Mouse (Mus musculus) adrenal gland, adult 2 months (tissue): Measurements from ENCODE around the gene Gpx8. TPM values are rescaled to one million over a fixed set of nuclear protein-coding genes. Genes with fewer than 3 reads are reported as not detected.
A peak's percentile ranks its signal among the peaks of the same experiment; 100 is the strongest.
"Not testable (repeated sequence)": the region's sequence is repeated elsewhere in the genome, so short reads cannot be mapped to it uniquely, and the experiment has no call there.

ENCODE experiments used
- DNase-seq: peaks from one replicate; pipeline ENCODE4 v3.0.0; 2021
- microRNA-seq, 2 experiments: library from miRNA; unstranded; fragments of <30 nt; microRNA quantifications; one replicate each; pipeline ENCODE4 v1.2.0; 2021
- polyA plus RNA-seq: library from polyadenylated mRNA; depleted of rRNA; stranded (reverse); fragments of >200 nt; gene quantifications from 2 replicates; pipeline ENCODE4 v1.2.3, GENCODE M21; 2012; rRNA removed
- total RNA-seq, 2 experiments: library from RNA; stranded (reverse); gene quantifications; 2 replicates each; pipeline ENCODE4 v1.2.3; 2021

The Gpx8 gene
- total and polyA plus RNA-seq, 3 experiments, result 2.2 to 157 (median 89.7) TPM

DNA sequence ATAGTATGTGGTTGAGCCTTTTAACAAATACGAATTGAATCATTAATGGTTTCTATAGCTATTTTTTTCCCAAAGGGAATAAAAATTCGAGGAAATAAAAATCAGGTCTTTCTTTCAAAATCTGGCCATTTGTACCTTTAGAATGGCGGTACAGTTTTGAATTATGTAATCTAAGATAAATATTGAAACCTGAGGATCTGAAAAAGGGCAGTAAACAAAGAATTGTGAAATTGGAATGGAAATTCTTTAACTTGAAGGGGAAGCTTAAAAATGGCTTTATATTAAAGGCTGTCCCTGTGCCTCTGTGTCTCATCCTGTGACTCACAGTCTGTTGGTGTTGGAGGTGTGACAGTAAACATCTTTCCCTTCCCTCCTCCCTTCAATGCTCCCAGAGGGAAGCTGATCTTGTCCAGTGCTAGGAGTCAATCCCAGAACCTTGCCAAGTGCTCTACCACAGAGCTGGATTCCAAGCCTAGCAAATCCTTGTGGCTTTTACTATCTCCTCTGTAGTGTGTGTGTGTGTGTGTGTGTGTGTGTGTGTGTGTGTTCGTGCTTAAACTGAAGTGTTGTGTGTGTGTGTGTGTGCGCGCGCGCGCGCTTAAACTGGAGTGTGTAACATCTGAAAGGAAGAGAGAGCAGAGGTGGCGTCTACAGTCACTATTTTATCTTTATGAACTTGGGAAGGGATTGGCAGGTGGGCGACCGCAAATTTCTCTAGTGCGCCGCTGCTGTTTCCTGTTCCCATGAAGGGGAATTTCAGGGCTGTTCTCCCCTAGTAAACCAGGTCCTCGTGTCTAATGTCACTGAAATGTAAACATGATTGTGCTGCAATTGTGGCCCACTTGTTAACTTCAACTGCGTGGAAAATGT, 22.7 kb downstream of the Gpx8 start:
- no peak for DNase-seq

DNA sequence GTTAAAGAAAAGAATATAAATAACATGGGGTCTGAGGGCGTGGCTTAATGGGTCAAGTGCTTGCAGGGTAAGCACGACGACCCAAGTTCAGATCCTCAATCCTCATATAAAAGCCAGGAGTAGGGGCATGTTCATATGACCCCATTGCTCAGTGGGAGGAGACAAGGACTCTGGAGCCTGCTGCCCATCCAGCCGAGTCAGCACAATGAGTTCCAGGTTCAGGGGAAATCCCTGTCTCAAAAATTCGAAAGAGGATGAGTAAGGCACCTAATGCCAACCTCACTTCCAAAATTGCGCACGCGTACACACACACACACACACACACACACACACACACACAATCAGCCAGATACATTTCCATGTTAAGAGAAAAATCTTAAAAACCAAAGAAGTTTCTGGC, 23.7 kb downstream of the Gpx8 start:
- DNase-seq, result no peak

DNA sequence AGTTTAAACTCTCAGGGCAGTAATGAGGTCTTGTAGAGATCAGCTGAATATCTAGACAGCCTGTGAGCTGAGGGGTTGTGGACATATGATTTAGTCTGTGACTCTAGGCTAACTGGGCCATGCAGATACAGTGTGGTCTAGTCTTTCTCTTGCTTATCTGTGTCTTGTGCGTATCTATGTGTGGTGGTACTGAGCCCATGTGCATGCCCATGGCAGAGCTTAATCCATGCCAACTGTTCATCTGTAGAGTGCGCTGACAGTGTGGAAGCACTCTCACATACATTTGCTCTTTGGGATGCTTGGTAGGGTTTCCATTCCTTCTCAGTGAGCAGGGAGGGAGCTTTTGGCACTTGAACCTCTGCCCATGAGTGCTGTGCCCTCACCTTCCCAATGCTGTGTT, 24.7 kb downstream of the Gpx8 start:
- no peak for DNase-seq

DNA sequence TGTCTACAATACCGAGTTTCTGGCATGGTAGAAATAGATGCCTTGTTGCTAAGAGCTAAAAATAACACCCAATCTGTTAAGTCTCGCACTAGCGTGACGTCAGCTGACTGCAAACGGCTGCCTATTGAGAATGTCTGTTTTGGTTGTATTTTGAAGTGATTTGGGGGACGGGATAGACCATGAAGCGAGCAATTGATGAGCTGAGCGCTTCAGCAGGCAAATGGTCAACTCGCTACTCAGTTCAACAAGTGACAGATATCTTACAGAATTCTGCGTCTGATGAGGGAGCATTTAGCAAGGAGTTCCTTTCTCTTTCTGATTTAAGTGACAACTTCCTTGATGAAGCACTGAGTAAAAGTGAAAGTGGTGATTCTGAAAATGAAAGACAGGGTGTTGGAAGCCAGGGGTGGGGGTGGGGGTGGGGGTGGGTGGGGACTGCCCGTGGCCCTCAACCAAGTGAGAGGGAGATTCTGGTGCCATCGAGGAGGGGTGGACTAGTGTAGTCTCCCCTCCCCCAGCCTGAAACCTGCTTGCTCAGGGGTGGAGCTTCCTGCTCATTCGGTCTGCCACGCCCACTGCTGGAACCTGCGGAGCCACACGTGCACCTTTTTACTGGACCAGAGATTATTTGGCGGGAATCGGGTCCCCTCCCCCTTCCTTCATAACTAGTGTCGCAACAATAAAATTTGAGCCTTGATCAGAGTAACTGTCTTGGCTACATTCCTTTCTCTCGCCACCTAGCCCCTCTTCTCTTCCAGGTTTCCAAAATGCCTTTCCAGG, 32.8 kb downstream of the Gpx8 start:
- DNase-seq, result not testable (repeated sequence)

DNA sequence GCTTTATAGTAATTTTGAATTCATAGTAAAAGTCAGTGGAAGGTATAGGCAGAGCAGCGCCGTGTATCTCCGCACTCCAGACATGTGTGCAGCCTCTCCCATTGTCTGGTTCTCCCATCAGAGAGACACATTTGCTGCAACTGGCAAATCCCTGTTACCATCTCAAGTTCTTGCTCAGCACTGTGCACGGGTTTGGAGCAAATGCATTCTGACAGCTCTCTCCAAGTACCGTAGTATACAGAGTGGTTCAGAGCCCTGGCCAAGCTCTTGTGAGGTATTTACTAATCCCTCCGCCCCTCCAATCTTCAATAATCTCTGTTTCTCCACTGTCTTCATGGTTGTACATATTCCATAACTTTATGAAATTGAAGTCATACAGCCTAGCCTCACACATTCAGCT, 33.5 kb downstream of the Gpx8 start:
- DNase-seq, result no peak

DNA sequence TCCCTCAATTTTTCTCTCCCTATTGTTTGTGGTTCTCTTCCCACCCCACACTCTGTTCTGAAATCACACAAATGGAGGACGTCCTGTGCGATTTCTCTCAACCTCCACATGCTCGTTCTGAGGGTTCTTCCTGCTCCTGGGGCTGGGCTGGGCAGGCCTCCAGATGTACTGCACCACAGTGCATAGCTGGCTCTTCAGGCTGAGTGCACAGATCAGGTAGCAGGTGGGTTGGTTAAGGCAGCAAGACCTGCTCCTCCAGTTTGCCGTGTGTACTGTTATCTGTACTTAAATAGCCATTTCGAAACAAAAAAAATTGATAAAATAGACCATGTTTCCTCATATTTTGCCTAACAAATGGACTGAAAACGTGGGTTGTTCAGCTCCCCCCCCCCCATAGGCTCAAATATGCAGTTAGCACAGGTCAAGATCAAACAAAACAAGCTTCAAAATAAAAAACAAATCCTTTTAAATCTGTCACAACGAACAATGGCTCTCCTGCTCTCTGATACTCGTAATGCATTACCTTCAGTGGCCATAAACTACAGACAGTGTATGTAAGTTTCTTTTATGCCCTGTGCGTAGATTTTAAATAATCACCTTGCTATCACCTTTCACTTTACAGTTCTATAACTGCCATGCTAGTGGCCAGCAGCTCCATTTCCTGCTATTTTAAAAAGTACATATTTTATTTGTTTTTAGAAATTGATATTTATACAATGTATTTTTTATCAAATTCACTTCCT, 45.5 kb downstream of the Gpx8 start:
- DNase-seq, result no peak

DNA sequence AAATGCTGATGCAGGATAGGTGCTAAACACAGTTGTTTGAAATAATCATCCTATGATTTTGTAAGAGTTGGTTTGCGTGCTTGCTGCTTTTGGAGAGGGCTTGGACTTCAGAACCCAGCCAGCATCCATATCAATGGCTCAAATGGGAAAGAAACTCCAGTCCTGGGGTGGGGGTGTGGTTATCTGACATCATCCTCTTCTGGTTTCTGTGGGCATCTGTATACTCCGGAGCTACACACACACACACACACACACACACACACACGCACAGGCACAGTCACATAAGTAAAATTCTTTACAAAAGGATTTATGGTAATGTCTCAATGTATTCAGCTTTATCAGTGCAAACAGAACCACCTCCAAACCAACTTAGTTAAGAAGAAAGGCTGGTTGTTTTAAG, 46.1 kb downstream of the Gpx8 start:
- no peak for DNase-seq

DNA sequence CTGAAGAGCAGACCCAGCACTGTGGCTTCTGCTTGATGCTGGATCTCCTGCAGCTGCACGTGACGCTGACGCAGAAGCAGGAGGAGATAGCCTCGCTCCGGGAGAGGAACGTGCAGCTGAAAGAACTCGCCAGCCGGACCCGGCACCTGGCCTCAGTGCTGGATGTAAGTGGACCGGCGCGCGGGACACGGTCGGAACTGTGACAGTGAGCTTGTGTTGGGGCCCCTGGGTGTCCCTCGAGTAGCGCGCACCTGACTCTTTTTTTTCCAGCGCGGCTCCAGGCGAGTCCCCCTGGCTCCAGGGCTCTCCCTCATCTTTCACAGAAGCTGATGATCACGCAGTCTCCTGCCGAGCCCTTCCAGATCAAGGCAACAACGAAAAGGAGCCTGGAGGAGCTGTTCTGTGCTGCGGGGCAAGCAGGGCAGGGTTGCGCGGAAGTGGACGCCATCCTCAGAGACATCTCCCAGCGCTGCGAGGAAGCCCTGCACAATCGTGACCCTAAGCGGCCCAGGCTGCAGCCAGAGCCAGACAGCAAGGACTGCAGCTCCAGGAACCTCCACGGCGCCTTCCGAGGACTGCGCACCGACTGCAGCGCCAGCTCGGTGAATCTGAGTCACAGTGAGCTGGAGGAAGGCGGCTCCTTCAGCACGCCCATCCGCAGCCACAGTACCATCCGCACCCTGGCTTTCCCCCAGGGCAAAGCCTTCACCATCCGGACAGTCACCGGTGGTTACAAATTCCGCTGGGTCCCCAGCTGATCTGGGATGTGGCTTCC, 47.6 kb downstream of the Gpx8 start:
- peak; percentile 72 for DNase-seq

DNA sequence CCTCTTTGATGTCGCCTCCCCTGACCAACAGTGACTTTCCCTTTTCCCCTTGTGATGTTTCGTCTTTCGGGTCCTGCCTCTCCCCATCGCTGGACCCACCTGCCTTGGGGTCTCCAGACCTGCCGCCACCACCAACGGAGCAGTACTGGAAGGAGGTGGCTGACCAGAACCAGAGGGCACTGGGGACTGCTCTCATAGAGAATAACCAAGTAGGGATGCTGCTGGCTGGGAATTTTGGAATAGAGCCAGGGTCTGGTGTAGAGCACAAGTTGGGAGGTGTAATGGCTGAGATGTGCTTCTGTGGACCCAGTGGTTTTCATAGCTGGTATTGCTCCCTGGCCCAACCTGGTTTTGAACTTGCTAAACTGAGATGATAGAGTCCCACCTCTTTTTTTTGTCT, 48.8 kb downstream of the Gpx8 start:
- no peak for DNase-seq

DNA sequence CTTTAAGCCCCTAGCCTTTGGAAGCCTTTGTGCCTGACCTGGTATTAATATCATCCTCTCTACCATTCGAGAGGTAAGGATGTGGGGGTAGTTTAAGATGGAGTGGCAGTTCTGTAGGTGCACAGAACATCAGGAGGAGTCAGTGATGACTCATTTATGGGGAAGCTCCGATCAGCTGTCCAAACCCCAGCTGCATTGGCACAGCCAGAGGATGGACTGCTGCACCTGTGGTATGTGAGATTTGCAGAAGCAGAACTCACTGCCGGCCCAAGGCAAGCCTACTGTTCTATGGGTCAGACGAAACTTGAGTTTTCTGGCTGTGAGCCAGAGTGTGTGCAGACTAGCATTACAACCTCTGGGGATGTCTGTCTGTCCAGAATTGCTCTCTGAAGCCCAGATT, 49.8 kb downstream of the Gpx8 start:
- no peak for DNase-seq

DNA sequence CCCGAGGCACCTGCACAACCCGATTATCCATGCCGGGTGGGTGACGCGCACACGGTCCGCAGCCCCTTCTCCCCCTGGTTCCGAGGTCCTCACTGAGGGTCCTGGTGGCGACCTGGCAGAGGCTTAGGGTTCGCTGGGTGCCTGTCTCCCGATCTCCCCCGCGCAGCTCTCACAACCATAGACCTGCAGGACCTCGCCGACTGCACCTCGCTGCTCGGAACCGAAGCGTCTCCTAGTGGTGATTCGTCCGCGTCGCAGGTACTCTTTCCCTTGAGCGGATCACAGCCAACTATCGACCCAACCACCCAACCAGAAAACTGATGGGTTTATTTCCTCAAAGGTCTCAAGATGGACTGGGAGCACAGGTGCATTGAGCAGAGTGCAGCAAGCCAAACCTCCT, 52.0 kb downstream of the Gpx8 start:
- DNase-seq, result peak; percentile 67

DNA sequence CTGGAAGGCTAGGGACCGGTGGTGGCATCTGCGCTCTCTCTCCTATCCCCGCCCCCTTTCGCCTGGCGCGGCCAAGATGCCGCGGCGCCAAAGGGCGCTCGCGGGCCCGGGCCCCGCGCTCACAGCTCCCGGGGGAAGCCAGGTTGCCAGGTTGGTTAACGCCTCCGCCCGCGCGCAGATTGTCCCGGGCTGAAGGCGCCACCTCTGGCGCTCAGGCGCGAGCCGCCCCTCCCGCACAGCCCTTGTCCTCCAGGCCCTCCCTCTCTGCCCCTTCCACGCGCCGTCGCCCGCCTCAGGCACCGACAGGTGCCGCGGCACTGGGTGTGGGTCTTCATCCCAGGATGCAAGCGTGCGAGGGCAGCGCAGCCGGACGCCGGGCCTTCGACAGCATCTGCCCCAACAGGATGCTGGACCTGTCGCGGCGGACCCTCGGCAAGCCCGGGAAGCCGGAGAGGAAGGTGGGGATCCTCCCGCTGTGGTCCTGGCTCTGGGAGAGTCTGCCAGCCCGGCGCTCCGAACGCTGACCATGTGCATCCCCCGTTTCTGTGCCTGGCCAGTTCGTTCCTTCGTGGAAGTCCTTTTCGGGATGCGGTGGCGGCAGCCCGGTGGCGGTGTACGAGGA, 52.6 kb downstream of the Gpx8 start, which contains the start of gene Mcidas:
TSS of gene Mcidas (plus strand) at position 315 of the 622 bp plus-strand sequence.
- DNase-seq, result peak; percentile 50

Small RNAs within 50 kb of the gene (microRNA-seq; reads per million reads assigned to microRNA genes)
- 67.0 to 80.2 reads per million in 2 experiments for gene Mir449a
- 0 reads per million in 2 experiments for gene Mir449b
- 0 reads per million in 2 experiments for gene Mir449c

Other genes with a start within 250 kb of the Gpx8 start
- gene Plpp1, start 245.6 kb downstream of the Gpx8 start, total RNA-seq, result 100 to 1,000 TPM; 214 to 281 TPM
- 213 and 226 TPM in 2 replicates for gene Plpp1, start 245.6 kb downstream of the Gpx8 start, polyA plus RNA-seq
- 10 to 100 TPM; 41.2 to 46.2 TPM for gene Mtrex, start 119.0 kb downstream of the Gpx8 start, total RNA-seq
- 1.3 and 1.4 TPM in 2 replicates for gene Mtrex, start 119.0 kb downstream of the Gpx8 start, polyA plus RNA-seq
- gene Dhx29, start 119.0 kb downstream of the Gpx8 start, total RNA-seq, result 10 to 100 TPM; 17.7 to 19.4 TPM
- gene Dhx29, start 119.0 kb downstream of the Gpx8 start, polyA plus RNA-seq, result 1.1 and 1.4 TPM in 2 replicates
- under 1 TPM; 0.55 TPM for gene Ccno, start 58.6 kb downstream of the Gpx8 start, total RNA-seq
- 1.7 and 2.5 TPM in 2 replicates for gene Ccno, start 58.6 kb downstream of the Gpx8 start, polyA plus RNA-seq
- not detected for gene Mcidas, start 52.6 kb downstream of the Gpx8 start, total RNA-seq
- not detected in 2 replicates for gene Mcidas, start 52.6 kb downstream of the Gpx8 start, polyA plus RNA-seq
- not detected for gene Cdc20b, start 11.3 kb downstream of the Gpx8 start, total RNA-seq
- not detected in 2 replicates for gene Cdc20b, start 11.3 kb downstream of the Gpx8 start, polyA plus RNA-seq
- gene Gzma, start 54.6 kb upstream of the Gpx8 start, total RNA-seq, result under 1 TPM; 0.46 to 0.59 TPM
- 0.24 TPM in 1 of 2 replicates, not detected in the other for gene Gzma, start 54.6 kb upstream of the Gpx8 start, polyA plus RNA-seq
- gene Esm1, start 163.2 kb upstream of the Gpx8 start, total RNA-seq, result 10 to 100 TPM in 1 of 2 experiments, 1 to 10 TPM in 1; 8.2 to 12.8 TPM
- gene Esm1, start 163.2 kb upstream of the Gpx8 start, polyA plus RNA-seq, result 5.4 and 9.6 TPM in 2 replicates
- gene Gzmk, start 179.5 kb upstream of the Gpx8 start, total RNA-seq, result not detected
- not detected in 2 replicates for gene Gzmk, start 179.5 kb upstream of the Gpx8 start, polyA plus RNA-seq
- gene BC067074, start 246.7 kb upstream of the Gpx8 start, total RNA-seq, result under 1 TPM; 0.69 to 0.98 TPM
- gene BC067074, start 246.7 kb upstream of the Gpx8 start, polyA plus RNA-seq, result 0.48 TPM in 2 replicates